Mouse (Mus musculus) limb, embryonic 10.5 days (tissue): ENCODE data around the gene Hist1h4d. TPM values are rescaled to one million over a fixed set of nuclear protein-coding genes. Genes with fewer than 3 reads are reported as not detected.
"Not testable (repeated sequence)": the region's sequence is repeated elsewhere in the genome, so short reads cannot be mapped to it uniquely, and the experiment has no call there.

Source experiments
- DNase-seq: peaks from one replicate; pipeline ENCODE4 v3.0.0-alpha.2; 2017; ENCODE audit warnings: low spot score
- H3K27ac ChIP-seq: fragments of 300-500 bp; sonication (generic); 2 replicates; pipeline ENCODE4 v1.5.1; 2016; ENCODE audit warnings: mild to moderate bottlenecking
- H3K27me3 ChIP-seq: fragments of 300-500 bp; sonication (generic); 2 replicates; pipeline ENCODE4 v1.6.1; 2016; ENCODE audit warnings: low read depth, mild to moderate bottlenecking; ENCODE audit not compliant: poor library complexity, severe bottlenecking
- H3K36me3 ChIP-seq: fragments of 300-500 bp; sonication (generic); 2 replicates; pipeline ENCODE4 v1.6.1; 2016; ENCODE audit warnings: mild to moderate bottlenecking, moderate library complexity
- H3K4me1 ChIP-seq: fragments of 300-500 bp; sonication (generic); 2 replicates; pipeline ENCODE4 v1.6.1; 2016
- H3K4me3 ChIP-seq: fragments of 300-500 bp; sonication (generic); 2 replicates; pipeline ENCODE4 v1.5.1; 2016; ENCODE audit warnings: mild to moderate bottlenecking, moderate library complexity
- H3K9me3 ChIP-seq: fragments of 300-500 bp; sonication (generic); replicated peaks from 2 replicates; pipeline ENCODE4 v1.6.1; 2016; ENCODE audit warnings: mild to moderate bottlenecking
- WGBS: fragments of 180-500 bp; shearing (Covaris S2); methylation state at CpG from one replicate; pipeline ENCODE4 v1.1.7; 2016; 5-methylcytosine and 5-hydroxymethylcytosine counted together
- polyA plus RNA-seq: library from polyadenylated mRNA; unstranded; fragments of >200 nt; fragmentation: Nextera tagmentation; extraction: Ambion mirVana; gene quantifications from 2 replicates; pipeline ENCODE4 v1.2.1, GENCODE M21; 2016

The Hist1h4d gene
- polyA plus RNA-seq, 1 experiment from 2014 or later = 120 TPM

DNA sequence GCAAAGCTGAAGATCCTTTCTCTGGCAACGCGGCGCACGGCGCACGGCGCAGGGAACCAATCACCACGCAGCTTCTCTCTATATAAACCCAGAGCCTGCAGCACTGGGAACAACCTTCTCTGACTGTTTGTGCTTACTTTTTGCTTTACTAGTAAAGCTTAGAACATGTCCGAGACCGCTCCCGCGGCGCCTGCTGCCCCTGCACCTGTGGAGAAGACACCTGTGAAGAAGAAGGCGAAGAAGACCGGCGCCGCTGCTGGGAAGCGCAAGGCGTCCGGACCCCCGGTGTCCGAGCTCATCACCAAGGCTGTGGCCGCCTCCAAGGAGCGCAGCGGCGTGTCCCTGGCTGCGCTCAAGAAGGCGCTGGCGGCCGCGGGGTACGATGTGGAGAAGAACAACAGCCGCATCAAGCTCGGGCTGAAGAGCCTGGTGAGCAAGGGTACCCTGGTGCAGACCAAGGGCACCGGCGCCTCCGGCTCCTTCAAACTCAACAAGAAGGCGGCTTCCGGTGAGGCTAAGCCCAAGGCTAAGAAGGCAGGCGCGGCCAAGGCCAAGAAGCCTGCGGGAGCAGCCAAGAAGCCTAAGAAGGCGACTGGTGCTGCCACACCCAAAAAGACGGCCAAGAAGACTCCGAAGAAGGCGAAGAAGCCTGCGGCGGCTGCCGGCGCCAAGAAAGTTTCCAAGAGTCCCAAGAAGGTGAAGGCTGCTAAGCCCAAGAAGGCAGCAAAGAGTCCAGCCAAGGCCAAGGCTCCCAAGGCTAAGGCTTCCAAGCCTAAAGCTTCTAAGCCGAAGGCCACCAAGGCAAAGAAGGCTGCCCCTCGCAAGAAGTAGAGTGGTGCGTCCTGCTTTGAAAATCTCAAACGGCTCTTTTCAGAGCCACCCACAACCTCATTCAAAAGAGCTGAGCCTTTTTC is 26.2 kb upstream of the Hist1h4d start:
- DNase-seq = peak; percentile 89
- Histone ChIP-seq H3K4me3 (peak overlapping the region; percentile 69), H3K27me3 (no peaks in the 10 kb centered on the region), H3K27ac (peak overlapping the region; percentile 97), H3K36me3 (no peaks in the 10 kb centered on the region), H3K9me3 (no peaks in the 10 kb centered on the region), H3K4me1 (peaks cover 19% of the 10 kb centered on the region)
- under 1% methylated on average over 54 of the region's 54 CpGs for WGBS

DNA sequence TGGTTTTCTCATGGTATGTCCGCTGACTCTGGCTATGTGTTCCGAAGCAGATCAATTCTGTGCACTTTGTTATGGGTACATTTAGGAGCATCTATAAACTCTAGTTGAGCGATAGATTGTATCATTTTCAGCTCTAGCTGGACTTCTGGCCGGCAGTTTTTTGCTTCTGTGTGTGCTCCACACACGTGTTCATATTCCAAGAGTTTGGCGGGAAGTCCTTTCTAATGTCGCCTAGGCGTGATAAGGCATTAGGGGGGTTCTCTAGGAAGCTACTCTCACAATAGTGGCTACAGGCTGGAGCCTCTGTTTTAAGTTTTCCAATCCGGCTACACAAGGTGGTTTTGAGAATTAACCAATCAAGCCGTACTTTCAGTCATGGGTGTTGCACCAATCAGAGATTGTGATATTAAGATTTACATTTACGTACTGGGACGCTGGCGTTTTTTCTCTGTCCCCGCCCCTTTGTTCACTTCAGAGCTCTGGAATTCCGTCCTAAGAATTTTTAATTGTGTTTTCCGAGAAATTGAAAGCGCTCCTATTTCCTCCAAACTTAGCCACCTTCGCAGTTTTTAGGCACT is 25.5 kb upstream of the Hist1h4d start:
- Histone ChIP-seq H3K27ac (peak overlapping the region; percentile 97), H3K27me3 (no peaks in the 10 kb centered on the region), H3K9me3 (no peaks in the 10 kb centered on the region), H3K4me1 (peaks cover 14% of the 10 kb centered on the region), H3K4me3 (peak overlapping the region; percentile 69), H3K36me3 (no peaks in the 10 kb centered on the region)
- WGBS = under 1% methylated on average over 18 of the region's 18 CpGs
- peak; percentile 82 for DNase-seq

DNA sequence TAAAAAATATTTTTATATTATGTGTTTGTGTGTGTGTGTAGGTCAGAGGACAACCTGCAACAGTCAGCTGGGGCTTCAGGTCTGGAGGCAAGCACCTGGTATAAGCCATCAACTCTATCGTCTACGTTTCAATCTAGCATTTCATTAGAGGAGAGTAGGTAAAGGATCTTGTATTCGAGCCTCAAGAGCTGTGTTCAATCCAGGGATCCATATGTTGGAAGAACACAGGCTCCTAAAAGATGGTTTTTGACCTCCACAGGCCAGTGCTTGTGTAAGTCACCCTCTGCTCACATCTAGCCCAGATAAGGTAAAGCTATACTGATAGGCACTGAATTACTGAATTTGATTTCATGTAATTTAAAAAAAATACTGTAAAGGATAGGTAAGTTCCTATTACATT is 24.5 kb upstream of the Hist1h4d start:
- Histone ChIP-seq H3K36me3 (no peaks in the 10 kb centered on the region), H3K4me3 (peak overlapping the region; percentile 69; the same call in 1 of the 2 replicates)
- WGBS = 69% methylated on average over 3 of the region's 3 CpGs

DNA sequence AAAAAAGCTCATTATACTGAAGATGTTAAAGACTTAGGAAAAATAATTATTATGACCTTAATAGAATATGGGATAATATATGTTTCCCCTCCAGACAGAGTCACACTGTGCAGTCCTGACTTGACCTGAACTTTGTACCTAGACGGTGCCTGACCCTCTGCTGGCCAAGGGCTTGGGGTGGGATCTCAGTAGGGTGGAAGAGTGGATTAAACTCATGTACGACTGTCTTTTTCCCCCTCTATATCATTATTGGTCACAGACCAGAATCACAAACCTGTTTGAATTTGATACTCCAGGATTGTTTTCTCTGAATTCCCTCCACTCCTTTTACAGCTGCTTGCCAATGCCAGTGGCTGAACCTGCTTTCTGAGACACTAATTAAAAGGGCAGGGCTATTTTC is 20.7 kb upstream of the Hist1h4d start:
- H3K36me3 ChIP-seq, H3K27me3 ChIP-seq, H3K4me3 ChIP-seq, H3K9me3 ChIP-seq, DNase-seq, H3K4me1 ChIP-seq: not testable (repeated sequence)
- WGBS = 32% methylated on average over 2 of the region's 2 CpGs
- H3K27ac ChIP-seq = peak overlapping the region; percentile 46; the same call in 1 of the 2 replicates

More for the DNA sequence above, 24.5 kb upstream of the Hist1h4d start:
- H3K9me3 ChIP-seq = no peaks in the 10 kb centered on the region
- no peak for DNase-seq
- H3K4me1 ChIP-seq = peaks cover 14% of the 10 kb centered on the region
- H3K27me3 ChIP-seq = no peaks in the 10 kb centered on the region
- peak overlapping the region; percentile 97 for H3K27ac ChIP-seq

DNA sequence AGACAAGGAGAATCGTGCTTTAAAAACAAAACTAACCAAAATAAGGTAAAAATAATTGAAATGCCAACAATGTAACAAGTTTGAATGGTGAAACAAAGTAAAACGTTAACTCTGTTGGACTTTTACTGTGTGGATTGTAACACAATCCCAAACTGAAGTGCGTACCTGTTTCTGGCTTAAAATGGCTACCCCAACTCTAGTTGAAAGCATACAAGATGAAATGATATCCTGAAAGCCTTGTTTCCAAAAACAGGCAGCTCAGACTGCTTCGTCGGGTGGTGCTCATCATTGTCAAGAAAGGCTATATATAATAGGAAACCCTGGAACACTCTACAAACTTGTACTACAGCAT is 19.9 kb upstream of the Hist1h4d start:
- H3K36me3 ChIP-seq, DNase-seq, H3K4me1 ChIP-seq, H3K27me3 ChIP-seq, H3K9me3 ChIP-seq: not testable (repeated sequence)
- WGBS = 0% methylated on average over 2 of the region's 5 CpGs
- peak overlapping the region; percentile 98 for H3K27ac ChIP-seq
- peak overlapping the region; percentile 50 for H3K4me3 ChIP-seq

DNA sequence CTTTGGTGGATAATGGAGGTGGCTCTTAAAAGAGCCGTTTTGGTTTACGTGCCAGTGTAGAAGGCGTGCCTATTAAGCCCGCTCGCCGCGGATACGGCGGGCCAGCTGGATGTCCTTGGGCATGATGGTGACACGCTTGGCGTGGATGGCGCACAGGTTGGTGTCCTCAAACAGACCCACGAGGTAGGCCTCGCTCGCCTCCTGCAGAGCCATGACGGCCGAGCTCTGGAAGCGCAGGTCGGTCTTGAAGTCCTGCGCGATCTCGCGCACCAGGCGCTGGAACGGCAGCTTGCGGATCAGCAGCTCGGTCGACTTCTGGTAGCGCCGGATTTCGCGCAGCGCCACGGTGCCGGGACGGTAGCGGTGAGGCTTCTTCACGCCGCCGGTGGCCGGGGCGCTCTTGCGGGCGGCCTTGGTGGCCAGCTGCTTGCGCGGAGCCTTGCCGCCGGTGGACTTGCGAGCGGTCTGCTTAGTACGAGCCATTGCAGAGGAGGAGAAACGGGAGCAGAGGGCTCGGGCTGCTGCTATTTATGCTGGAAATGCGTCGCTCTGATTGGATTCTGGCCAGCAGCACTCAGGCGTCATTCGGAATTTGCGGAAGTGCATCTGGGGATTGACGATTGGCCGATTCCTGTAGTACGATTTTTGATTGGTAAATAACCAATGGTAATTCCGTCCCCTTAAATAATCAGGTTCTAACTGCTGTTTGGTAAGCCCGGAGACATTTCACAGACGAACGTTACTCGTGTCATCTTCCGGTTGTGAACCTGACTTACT is 19.3 kb upstream of the Hist1h4d start, which contains the start of gene Hist1h3e:
Gene Hist1h3e, minus strand, starts transcription at position 487 of the 777 bp plus-strand sequence.
- peak; percentile 90 for DNase-seq
- H3K9me3 ChIP-seq, H3K27me3 ChIP-seq, H3K4me1 ChIP-seq, H3K36me3 ChIP-seq: not testable (repeated sequence)
- WGBS = under 1% methylated on average over 63 of the region's 67 CpGs
- H3K27ac ChIP-seq = peak within 1 kb of the TSS; percentile 98
- peak within 1 kb of the TSS; percentile 50 for H3K4me3 ChIP-seq

DNA sequence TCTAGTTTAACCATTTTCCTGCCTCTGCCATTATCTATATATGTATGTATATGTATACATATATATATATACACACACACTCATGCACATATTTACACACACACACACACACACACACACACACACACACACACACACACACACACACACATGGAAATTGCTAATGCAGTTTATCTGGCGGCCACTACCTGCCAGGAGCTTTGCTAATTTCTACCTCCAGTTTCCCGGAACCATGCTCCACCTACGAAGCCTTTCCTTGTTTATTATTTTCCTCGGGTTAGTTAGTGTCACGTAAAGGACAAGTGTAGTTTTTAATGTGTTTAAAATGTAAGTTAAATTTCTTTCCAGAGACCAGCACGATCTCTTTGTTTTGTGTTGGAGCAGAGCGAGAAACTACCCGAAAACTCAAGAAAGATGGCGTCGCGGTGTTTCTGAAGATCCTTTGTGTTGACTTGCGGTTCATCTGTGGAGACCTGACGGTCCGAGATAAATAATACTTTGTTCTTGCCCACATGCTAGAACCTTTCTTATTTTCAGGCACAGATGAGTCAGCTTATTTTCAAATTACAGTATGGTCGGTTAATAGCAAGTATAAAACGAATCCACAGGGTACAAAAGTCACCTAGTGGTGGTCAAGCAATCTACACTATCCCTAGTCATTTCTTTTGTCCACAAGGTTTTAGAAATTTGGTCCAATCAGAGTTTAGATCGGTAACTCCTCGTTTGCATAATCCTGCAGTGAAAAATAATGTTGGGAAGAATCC is 18.5 kb upstream of the Hist1h4d start:
- 4% methylated on average over 18 of the region's 18 CpGs for WGBS
- Histone ChIP-seq H3K4me3 (peak overlapping the region; percentile 50), H3K36me3 (no peaks in the 10 kb centered on the region), H3K27me3 (no peaks in the 10 kb centered on the region), H3K9me3 (no peaks in the 10 kb centered on the region), H3K4me1 (peaks cover 3% of the 10 kb centered on the region; the same call in 1 of the 2 replicates), H3K27ac (peak overlapping the region; percentile 98)
- no peak for DNase-seq

DNA sequence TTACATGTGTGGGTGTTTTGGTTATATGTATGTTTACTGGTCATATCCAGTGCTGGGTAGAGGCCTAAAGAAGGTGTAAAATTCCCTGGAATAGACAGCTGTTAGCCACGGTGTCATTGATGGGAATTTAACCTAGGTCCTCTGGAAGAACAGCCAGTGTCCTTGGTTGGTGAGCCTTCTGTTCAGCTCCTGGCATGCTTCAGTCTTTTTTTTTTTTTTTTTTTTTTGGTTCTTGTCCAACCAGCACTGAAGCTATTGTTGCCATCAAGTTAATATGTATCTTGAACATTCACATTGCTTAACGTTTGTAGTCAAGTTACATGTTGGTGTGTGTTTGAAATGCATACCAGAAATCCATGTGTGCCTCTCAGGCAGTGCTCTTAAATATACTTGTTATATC is 16.9 kb upstream of the Hist1h4d start:
- Histone ChIP-seq H3K4me1 (peaks cover 3% of the 10 kb centered on the region; the same call in 1 of the 2 replicates), H3K36me3 (no peaks in the 10 kb centered on the region), H3K9me3 (no peaks in the 10 kb centered on the region), H3K4me3 (no peak overlapping the region), H3K27me3 (no peaks in the 10 kb centered on the region), H3K27ac (peak overlapping the region; percentile 98)
- DNase-seq = no peak
- 88% methylated on average over 2 of the region's 2 CpGs for WGBS

DNA sequence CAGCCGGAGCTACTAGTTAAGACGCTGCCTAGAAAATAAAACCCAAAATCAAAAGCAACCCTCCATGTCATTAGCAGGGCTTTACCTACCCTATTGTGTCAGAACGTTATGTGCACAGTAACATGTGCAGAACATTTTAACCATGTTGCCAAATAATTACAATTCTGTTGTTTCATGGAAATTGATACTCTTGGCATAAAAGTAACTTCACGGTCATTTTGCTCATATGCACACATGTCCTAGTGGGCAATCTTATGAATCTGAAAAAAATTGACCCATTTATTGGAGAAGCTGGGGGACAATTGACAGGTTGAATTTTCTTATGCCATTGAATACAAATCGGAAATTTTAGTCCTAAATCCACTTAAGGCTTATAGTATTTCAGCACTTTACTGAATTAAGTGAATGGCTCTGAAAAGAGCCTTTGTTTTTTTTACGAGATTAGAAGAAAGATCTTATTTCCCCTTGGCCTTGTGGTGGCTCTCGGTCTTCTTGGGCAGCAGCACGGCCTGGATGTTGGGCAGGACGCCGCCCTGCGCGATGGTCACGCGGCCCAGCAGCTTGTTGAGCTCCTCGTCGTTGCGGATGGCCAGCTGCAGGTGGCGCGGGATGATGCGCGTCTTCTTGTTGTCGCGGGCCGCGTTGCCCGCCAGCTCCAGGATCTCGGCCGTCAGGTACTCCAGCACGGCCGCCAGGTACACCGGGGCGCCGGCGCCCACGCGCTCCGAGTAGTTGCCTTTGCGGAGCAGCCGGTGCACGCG is 11.0 kb upstream of the Hist1h4d start:
- H3K9me3 ChIP-seq, DNase-seq, H3K27me3 ChIP-seq, H3K36me3 ChIP-seq: not testable (repeated sequence)
- peak overlapping the region; percentile 54 for H3K4me3 ChIP-seq
- 1% methylated on average over 28 of the region's 41 CpGs for WGBS
- H3K27ac ChIP-seq = peak overlapping the region; percentile 90
- H3K4me1 ChIP-seq = peaks cover 14% of the 10 kb centered on the region

DNA sequence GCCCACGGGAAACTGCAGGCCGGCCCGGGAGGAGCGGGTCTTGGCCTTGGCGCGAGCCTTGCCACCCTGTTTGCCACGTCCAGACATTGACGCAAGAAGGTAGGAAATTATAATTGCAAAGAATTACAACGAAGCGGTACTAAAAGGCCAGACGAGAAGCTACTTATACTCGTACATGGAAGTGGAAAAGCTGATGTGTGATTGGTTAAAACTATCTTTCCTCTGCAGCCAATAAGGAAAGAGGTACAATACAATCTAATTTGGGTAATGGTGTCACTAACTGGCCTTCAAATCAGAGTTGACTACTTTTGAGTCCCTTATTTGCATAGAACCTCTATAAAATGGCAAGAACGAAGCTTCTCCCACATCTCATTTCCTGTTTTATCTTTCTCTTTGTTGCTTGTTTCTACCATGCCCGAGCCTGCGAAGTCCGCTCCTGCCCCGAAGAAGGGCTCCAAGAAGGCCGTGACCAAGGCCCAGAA is 10.3 kb upstream of the Hist1h4d start, which contains the start of the genes Hist1h2ae and Hist1h2bg:
Gene Hist1h2ae, minus strand, starts transcription at position 199 of the 482 bp plus-strand sequence.
Gene Hist1h2bg, plus strand, starts transcription at position 375 of the 482 bp plus-strand sequence.
- Histone ChIP-seq H3K27me3 (no peaks in the 10 kb centered on the region), H3K9me3 (no peaks in the 10 kb centered on the region), H3K4me3 (peak within 1 kb of the TSS; percentile 54), H3K36me3 (no peaks in the 10 kb centered on the region), H3K4me1 (peaks cover 14% of the 10 kb centered on the region), H3K27ac (peak within 1 kb of the TSS; percentile 90)
- 0% methylated on average over 18 of the region's 18 CpGs for WGBS
- DNase-seq = peak; percentile 75

DNA sequence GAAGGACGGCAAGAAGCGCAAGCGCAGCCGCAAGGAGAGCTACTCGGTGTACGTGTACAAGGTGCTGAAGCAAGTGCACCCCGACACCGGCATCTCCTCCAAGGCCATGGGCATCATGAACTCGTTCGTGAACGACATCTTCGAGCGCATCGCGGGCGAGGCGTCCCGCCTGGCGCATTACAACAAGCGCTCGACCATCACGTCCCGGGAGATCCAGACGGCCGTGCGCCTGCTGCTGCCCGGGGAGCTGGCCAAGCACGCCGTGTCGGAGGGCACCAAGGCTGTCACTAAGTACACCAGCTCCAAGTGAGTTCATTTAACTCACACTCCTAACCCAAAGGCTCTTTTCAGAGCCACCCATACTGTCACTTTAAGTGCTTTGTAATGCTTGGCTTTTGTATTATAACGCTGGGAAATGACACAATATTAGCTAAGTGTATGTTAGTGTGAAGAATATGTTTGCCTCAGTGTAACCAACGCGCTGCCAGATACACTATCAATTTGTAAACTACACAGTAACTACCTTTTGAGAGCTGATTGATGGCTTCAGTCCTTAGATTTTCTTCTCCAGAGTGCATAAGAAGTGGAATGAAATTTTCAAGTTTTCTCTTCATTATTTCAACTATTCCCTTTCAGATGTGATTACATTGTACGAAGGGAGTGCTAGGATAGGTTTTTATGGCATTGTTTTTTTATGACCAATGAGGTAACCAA is 9.7 kb upstream of the Hist1h4d start:
- DNase-seq, H3K27me3 ChIP-seq, H3K36me3 ChIP-seq, H3K9me3 ChIP-seq: not testable (repeated sequence)
- Histone ChIP-seq H3K4me3 (peak overlapping the region; percentile 54), H3K4me1 (peaks cover 18% of the 10 kb centered on the region), H3K27ac (peak overlapping the region; percentile 90)
- under 1% methylated on average over 16 of the region's 34 CpGs for WGBS
